ENCODE assay signal across 16 mouse cellular contexts in genomic region chr10:108771081-108771480, GRCm38 (mm10).
"Had no signal": no experiment of that assay in that cellular context is flagged by ENCODE, and none has a peak within 500 bp of the region (broad histone marks: within the 10 kb centered on the region; RNA-seq: fewer than 3 reads in every experiment).

No protein-coding gene starts in this region.

- DNase-seq: gastrocnemius, postnatal 14 days; gastrocnemius, postnatal 36 days; heart, adult 11 months; heart, adult 2 months; heart, postnatal 14 days; heart, postnatal 36 days; kidney, adult 11 months; kidney, adult 2 months; kidney, adult 9 months; kidney, postnatal 14 days; kidney, postnatal 36 days; layer of hippocampus, postnatal 36 days; liver; liver, embryonic 13.5 days had no signal

- ATAC-seq: hindbrain, postnatal 0 days; intestine, embryonic 16.5 days had no signal
